Mouse (Mus musculus) megakaryocyte, embryonic 14.5 days (primary cell): ENCODE data around the gene Kif14. TPM values are rescaled to one million over a fixed set of nuclear protein-coding genes. Genes with fewer than 3 reads are reported as not detected.

Source experiments
- H3K27me3 ChIP-seq: replicated peaks from 2 replicates; pipeline ENCODE3; 2012; ENCODE audit warnings: inconsistent platforms
- H3K36me3 ChIP-seq: replicated peaks from 2 replicates; pipeline ENCODE3; 2012; ENCODE audit warnings: low read length, inconsistent platforms, mixed read lengths
- H3K4me1 ChIP-seq: 2 replicates; pipeline ENCODE4 v1.6.1; 2012; ENCODE audit warnings: inconsistent platforms
- H3K4me3 ChIP-seq: replicated peaks from 2 replicates; pipeline ENCODE3; 2012; ENCODE audit warnings: moderate library complexity, mild to moderate bottlenecking, inconsistent platforms
- H3K9me3 ChIP-seq: 2 replicates; pipeline ENCODE4 v1.6.1; 2012; ENCODE audit warnings: inconsistent platforms
- FLI1 ChIP-seq: IDR thresholded peaks from 2 replicates; pipeline ENCODE4 v1.6.1; 2012; ENCODE audit warnings: low read length, inconsistent platforms, mixed read lengths
- GATA1 ChIP-seq: IDR thresholded peaks from 3 replicates; pipeline ENCODE4 v1.6.1; 2012; ENCODE audit warnings: mixed read lengths, low read length, inconsistent platforms, borderline replicate concordance
- polyA plus RNA-seq: library from polyadenylated mRNA; stranded (reverse); fragments of >175 nt; gene quantifications from 2 replicates; pipeline ENCODE4 v1.2.3, GENCODE M21; 2012; ENCODE audit warnings: low replicate concordance; ENCODE audit not compliant: insufficient read depth

Kif14 gene
- polyA plus RNA-seq, 1 experiment: 0.32 TPM

GRCm38 (mm10) chr1:136564963-136565362, 98.8 kb downstream of the Kif14 start:
- Histone ChIP-seq H3K4me3 (no peak overlapping the region), H3K4me1 (no peaks in the 10 kb centered on the region), H3K9me3 (no peaks in the 10 kb centered on the region), H3K27me3 (peaks cover 2% of the 10 kb centered on the region), H3K36me3 (no peaks in the 10 kb centered on the region)
- TF ChIP-seq FLI1 (no peak), GATA1 (no peak)

GRCm38 (mm10) chr1:136566386-136566785, 100.2 kb downstream of the Kif14 start:
- Histone ChIP-seq H3K4me1 (no peaks in the 10 kb centered on the region), H3K27me3 (peaks cover 2% of the 10 kb centered on the region), H3K9me3 (no peaks in the 10 kb centered on the region), H3K36me3 (no peaks in the 10 kb centered on the region), H3K4me3 (no peak overlapping the region)
- TF ChIP-seq FLI1 (no peak), GATA1 (no peak)

GRCm38 (mm10) chr1:136567641-136568040, 101.5 kb downstream of the Kif14 start:
- H3K9me3 ChIP-seq: no peaks in the 10 kb centered on the region
- no peak overlapping the region for H3K4me3 ChIP-seq
- no peaks in the 10 kb centered on the region for H3K36me3 ChIP-seq
- TF ChIP-seq GATA1 (no peak), FLI1 (no peak)
- peaks cover 2% of the 10 kb centered on the region for H3K27me3 ChIP-seq
- H3K4me1 ChIP-seq: no peaks in the 10 kb centered on the region

GRCm38 (mm10) chr1:136568738-136569194, 102.6 kb downstream of the Kif14 start:
- no peak overlapping the region for H3K4me3 ChIP-seq
- H3K36me3 ChIP-seq: no peaks in the 10 kb centered on the region
- H3K4me1 ChIP-seq: no peaks in the 10 kb centered on the region
- TF ChIP-seq GATA1 (no peak), FLI1 (no peak)
- H3K27me3 ChIP-seq: peaks cover 2% of the 10 kb centered on the region
- no peaks in the 10 kb centered on the region for H3K9me3 ChIP-seq

- H3K4me1 ChIP-seq: no peaks in the 10 kb centered on the region
- no peaks in the 10 kb centered on the region for H3K9me3 ChIP-seq
- TF ChIP-seq FLI1 (no peak), GATA1 (no peak)
Measured at GRCm38 (mm10) chr1:136569206-136569605, 103.1 kb downstream of the Kif14 start.

GRCm38 (mm10) chr1:136569626-136570297, 103.6 kb downstream of the Kif14 start:
- H3K36me3 ChIP-seq: no peaks in the 10 kb centered on the region
- H3K4me3 ChIP-seq: no peak overlapping the region
- no peaks in the 10 kb centered on the region for H3K9me3 ChIP-seq
- no peak for TF ChIP-seq GATA1
- no peak for TF ChIP-seq FLI1
- H3K27me3 ChIP-seq: peaks cover 2% of the 10 kb centered on the region
- H3K4me1 ChIP-seq: no peaks in the 10 kb centered on the region

More at GRCm38 (mm10) chr1:136569206-136569605, 103.1 kb downstream of the Kif14 start:
- Histone ChIP-seq H3K4me3 (no peak overlapping the region), H3K27me3 (peaks cover 2% of the 10 kb centered on the region), H3K36me3 (no peaks in the 10 kb centered on the region)

- no peaks in the 10 kb centered on the region for H3K4me1 ChIP-seq
- H3K9me3 ChIP-seq: no peaks in the 10 kb centered on the region
- H3K4me3 ChIP-seq: no peak overlapping the region
- no peaks in the 10 kb centered on the region for H3K36me3 ChIP-seq
- peaks cover 2% of the 10 kb centered on the region for H3K27me3 ChIP-seq
- TF ChIP-seq GATA1 (no peak), FLI1 (no peak)
Measured at GRCm38 (mm10) chr1:136570298-136570653, 104.1 kb downstream of the Kif14 start.

GRCm38 (mm10) chr1:136570976-136571375, 104.8 kb downstream of the Kif14 start:
- Histone ChIP-seq H3K4me3 (no peak overlapping the region), H3K9me3 (no peaks in the 10 kb centered on the region), H3K4me1 (no peaks in the 10 kb centered on the region), H3K27me3 (peaks cover 2% of the 10 kb centered on the region), H3K36me3 (no peaks in the 10 kb centered on the region)
- TF ChIP-seq GATA1 (no peak), FLI1 (no peak)

- Histone ChIP-seq H3K4me1 (no peaks in the 10 kb centered on the region), H3K36me3 (no peaks in the 10 kb centered on the region), H3K27me3 (peaks cover 2% of the 10 kb centered on the region), H3K9me3 (no peaks in the 10 kb centered on the region), H3K4me3 (no peak overlapping the region)
- TF ChIP-seq GATA1: no peak
- no peak for TF ChIP-seq FLI1
Measured at GRCm38 (mm10) chr1:136571530-136571929, 105.4 kb downstream of the Kif14 start.

- peak overlapping the region; percentile 87 for H3K4me3 ChIP-seq
Measured at GRCm38 (mm10) chr1:136577890-136578663, 111.9 kb downstream of the Kif14 start.

More at GRCm38 (mm10) chr1:136577890-136578663, 111.9 kb downstream of the Kif14 start:
- Histone ChIP-seq H3K36me3 (no peaks in the 10 kb centered on the region), H3K9me3 (no peaks in the 10 kb centered on the region), H3K27me3 (peaks cover 7% of the 10 kb centered on the region), H3K4me1 (peaks cover 15% of the 10 kb centered on the region)
- TF ChIP-seq GATA1 (no peak), FLI1 (no peak)
